Mouse (Mus musculus) C3H10T1/2 (cell line): ENCODE measurements around the gene Dmrt3. TPM values are rescaled to one million over a fixed set of nuclear protein-coding genes. Genes with fewer than 3 reads are reported as not detected.

Experiments used
- polyA plus RNA-seq, 2 experiments: library from polyadenylated mRNA; unstranded; fragments of >200 nt; fragmentation: generic; extraction: Trizol; gene quantifications; one replicate each; pipeline ENCODE4 v1.2.1; 2012; ENCODE audit warnings: missing spikeins in 2 of 2

Dmrt3 gene
- not detected for polyA plus RNA-seq

GRCm38 (mm10) chr19:25610015-25610410 lies at the start of gene Dmrt3:
Gene Dmrt3, plus strand, starts transcription at chr19:25610301.

GRCm38 (mm10) chr19:25672101-25672950 lies 62.2 kb downstream of the Dmrt3 start, which contains the start of gene Dmrt2:
Gene Dmrt2, plus strand, starts transcription at chr19:25672411.

Other genes starting within 250 kb of the Dmrt3 start
- gene Dmrt1, start 104.7 kb upstream of the Dmrt3 start, polyA plus RNA-seq: not detected
- not detected for gene Dmrt2, start 62.1 kb downstream of the Dmrt3 start, polyA plus RNA-seq